Mouse (Mus musculus): ENCODE data around the gene Ndnf. TPM values are rescaled to one million over a fixed set of nuclear protein-coding genes. Genes with fewer than 3 reads are reported as not detected.

The Ndnf gene
- total RNA-seq, 2 experiments from 2014 or later = 25.0 to 35.5 TPM

DNA sequence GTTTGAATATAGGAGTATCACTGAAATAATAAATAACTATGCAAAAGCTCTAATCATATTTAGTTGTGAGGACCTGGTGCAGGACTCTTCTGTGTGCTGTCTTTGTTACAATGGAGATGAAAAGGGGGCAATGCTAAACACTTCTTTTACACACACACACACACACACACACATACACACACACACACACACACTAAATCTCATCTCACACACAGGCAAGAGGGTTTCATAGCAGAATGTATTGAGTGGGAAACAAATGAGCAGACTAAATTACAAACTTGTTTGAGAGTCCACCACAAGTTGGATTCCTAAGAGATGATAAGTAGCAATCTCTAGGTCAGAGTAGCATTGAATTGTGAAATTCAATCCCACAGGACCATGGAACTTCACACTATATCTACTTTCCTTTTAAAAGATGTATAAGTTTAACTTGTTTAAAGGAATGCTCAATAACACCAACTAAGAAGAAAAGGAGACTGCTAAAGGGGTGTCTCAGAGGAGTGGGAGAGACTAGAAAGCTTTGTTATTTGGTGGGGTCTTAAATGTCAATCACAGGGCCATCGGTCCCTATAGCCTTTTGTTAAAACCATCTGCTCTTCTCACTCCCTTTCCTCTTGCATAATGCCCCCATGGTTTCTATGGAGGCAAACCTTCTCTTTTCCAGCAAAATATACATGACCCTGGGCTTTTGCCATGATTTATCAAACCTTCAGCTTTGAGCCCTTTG is 71.9 kb downstream of the Ndnf start:
- no peak for DNase-seq (ENCODE audit: low spot score in 2 of 2)

DNA sequence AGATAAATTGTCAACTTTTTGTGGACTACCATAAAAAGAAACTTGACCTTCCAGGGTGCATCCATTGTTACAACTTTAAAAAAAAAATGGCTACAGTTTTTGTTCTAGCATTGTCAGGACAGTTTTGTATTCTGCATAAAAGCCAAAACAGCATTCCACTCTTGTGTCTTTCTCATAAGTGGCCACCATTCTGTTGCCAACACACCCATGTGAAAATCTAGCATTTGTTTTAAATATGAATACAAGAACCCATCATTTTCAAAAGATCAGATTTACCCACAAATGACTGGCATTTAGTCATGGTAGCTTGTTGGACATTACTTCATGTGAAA is 72.4 kb downstream of the Ndnf start:
- DNase-seq (ENCODE audit: low spot score in 2 of 2) = no peak

DNA sequence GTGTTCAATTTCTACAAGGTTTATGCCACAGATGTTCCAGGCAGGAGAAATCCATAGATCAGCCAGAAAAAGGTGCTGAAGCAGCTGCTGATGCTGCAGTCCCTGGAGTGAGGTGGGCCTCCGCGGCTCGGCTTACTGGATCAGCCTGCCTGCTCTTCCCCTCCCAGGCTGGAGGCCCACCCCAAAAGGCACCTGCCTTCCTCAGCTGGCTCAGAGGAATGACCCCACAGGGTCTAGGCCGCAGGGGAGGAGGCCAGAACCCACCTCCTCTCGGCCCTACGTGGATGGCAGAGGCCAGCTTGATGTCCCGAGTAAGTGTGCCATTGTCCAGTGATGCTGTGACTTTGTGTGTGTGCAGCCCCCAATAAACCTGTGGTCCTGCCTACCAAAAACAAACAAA is 86.8 kb downstream of the Ndnf start:
- no peak for DNase-seq (ENCODE audit: low spot score in 2 of 2)

DNA sequence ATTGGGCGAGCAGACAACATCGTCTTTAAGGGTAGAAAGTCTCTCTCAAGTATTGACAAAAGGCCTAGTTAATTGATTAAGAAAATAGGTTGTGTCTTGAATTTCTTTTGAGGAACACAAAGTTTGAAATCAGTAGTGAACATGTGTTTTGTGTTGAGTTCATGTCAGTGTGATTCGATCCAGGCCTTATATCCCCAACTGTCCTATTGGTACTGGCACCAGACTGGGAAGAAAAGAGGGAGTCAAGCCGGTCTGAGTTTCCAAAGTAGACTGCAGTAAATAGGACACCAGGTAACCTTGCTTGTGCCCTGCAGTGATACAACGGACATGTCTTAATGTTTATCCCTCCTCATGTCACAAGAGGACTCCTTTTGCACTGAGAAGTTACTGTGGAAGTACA is 87.8 kb downstream of the Ndnf start:
- no peak for DNase-seq (ENCODE audit: low spot score in 2 of 2)

DNA sequence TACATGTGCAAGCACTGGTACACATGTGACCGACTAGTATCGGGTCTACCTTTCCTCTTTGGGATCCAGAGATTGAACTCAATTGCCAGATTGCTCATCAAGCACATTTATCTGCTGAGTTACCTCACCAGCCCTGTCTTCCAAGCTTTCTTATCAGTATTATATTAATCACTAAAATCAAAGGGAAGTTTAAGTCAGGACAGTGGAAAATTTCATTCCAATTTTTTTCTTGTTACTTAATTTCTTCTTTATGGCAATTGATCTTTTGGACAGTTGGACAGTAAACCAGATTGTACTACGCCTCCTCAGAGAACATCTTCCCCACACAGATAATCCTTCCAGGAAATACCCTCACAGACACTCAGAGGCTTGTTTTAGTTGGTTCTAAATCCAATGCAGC is 88.7 kb downstream of the Ndnf start:
- no peak for DNase-seq (ENCODE audit: low spot score in 2 of 2)

Other genes starting within 250 kb of the Ndnf start
- not detected for gene Tnip3, start 146.3 kb upstream of the Ndnf start, total RNA-seq (2021)
- gene Prdm5, start 107.4 kb downstream of the Ndnf start, total RNA-seq (2021) = 10 to 100 TPM; 10.1 to 11.7 TPM

Data from layer of hippocampus, postnatal 14 days (tissue).